Mouse (Mus musculus): ENCODE measurements at regions not wholly inside any gene's neighbourhood (a gene's known extent, or its start where the extent isn't known, plus 50 kb on each side); places are given as distances from the start of the nearest gene placed in this dataset.
A peak's percentile ranks its signal among the peaks of the same experiment; 100 is the strongest.

DNA sequence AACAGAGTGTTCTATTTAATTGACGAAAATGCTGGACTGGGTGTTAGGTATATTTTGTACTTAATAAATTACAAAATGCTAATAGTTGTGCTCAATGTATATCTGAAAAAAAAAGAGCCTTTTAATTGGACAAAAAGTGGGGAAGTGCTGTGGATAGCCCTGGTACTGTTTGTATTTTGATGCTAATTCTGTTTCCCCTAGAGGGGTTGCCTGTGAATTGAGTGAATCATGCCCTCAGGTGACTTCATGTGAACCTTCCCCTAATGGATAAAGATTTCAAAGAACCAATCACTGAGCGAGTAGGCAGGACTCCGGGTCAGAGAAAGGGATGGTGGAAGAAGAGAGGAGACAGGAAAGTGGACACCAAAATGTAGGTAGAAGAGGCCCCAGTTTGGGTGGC, 59.7 kb upstream of the Cp start:
- 79% methylated on average over 3 of the region's 3 CpGs for WGBS
- ATAC-seq = no peak
- DNase-seq (ENCODE audit: low spot score) = no peak
- H3K9ac ChIP-seq (ENCODE audit: low read length) = no peak overlapping the region
- no peak overlapping the region for H3K4me3 ChIP-seq (ENCODE audit: low read depth, low read length)
- H3K4me1 ChIP-seq (ENCODE audit: control insufficient read depth, insufficient read depth, low read length) = peaks cover 14% of the 10 kb centered on the region
- no peaks in the 10 kb centered on the region; the same call in 1 of the 2 replicates for H3K36me3 ChIP-seq (ENCODE audit: control insufficient read depth, insufficient read depth, low read length)
- H3K27me3 ChIP-seq (replicated peaks; ENCODE audit: control insufficient read depth, insufficient read depth, low read length) = no peaks in the 10 kb centered on the region
- H3K4me2 ChIP-seq (ENCODE audit: low read length) = peak overlapping the region; percentile 86; the same call in 1 of the 2 replicates
- H3K9me3 ChIP-seq (replicated peaks; ENCODE audit: control insufficient read depth, low read length) = no peaks in the 10 kb centered on the region
- H3K27ac ChIP-seq (ENCODE audit: low read depth, low read length) = no peak overlapping the region

DNA sequence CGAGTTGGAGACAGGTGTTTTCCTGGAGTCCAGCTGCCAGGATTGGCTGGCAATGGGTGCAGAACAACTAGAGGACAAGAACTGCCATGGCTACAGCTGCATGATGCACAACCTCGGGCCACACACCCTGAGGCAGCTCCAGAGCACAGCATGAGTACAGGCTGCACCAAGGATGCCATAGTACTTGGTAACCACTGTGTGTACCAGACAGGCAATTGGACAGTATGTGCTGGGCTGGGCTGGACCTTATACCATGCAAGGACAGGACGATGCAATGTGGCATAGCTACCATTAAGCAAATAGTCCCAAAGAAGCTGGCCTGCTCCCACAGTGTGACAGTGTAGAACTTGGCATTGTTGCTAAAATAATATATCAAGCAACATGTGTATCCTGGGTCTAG, 54.6 kb upstream of the Cp start:
- Histone ChIP-seq H3K4me2 (ENCODE audit: low read length) (no peak overlapping the region), H3K27ac (ENCODE audit: low read depth, low read length) (no peak overlapping the region), H3K9ac (ENCODE audit: low read length) (no peak overlapping the region), H3K4me3 (ENCODE audit: low read depth, low read length) (no peak overlapping the region), H3K4me1 (ENCODE audit: control insufficient read depth, insufficient read depth, low read length) (peaks cover 2% of the 10 kb centered on the region; the same call in 1 of the 2 replicates), H3K27me3 (replicated peaks; ENCODE audit: control insufficient read depth, insufficient read depth, low read length) (no peaks in the 10 kb centered on the region), H3K36me3 (ENCODE audit: control insufficient read depth, insufficient read depth, low read length) (no peaks in the 10 kb centered on the region; the same call in 1 of the 2 replicates), H3K9me3 (replicated peaks; ENCODE audit: control insufficient read depth, low read length) (no peaks in the 10 kb centered on the region)
- ATAC-seq = no peak
- no peak for DNase-seq (ENCODE audit: low spot score)
- 90% methylated on average over 3 of the region's 3 CpGs for WGBS

DNA sequence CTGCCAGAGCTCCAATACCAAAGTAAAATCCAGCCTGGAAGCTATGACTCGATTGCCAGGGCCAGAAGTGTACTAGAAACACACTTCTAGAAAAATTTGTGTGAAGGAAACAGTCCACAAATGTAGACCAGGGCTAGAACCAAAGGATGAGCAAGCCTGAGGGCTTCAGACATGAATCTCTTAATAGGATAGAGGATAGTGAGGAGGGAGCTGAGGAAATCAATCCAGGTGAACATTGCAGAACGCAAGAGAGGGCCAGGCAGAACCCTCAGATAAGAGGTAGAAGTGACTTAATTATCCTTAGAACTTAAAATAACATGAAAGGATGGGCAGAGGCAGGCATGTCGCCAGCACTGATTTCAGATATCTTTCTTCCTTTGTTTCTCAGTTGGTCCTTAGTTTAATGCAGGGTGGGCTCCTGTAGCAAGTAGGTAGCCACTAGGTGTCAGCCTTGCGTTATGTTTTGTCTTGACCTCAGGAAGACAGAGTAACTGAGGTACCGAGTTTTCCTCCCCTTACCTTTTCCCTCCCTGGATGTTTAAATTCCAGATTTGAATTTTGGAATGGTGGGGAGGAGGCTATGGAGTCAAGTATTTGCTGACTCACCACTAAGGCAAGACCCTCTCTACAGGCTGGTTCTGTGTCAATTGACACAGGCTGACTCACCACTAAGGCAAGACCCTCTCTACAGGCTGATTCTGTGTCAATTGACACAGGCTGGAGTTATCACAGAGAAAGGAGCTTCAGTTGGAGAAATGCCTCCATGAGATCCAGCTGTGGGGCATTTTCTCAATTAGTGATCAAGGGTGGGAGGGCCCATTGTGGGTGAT, 52.2 kb upstream of the Cp start:
- WGBS = 26% methylated on average over 5 of the region's 5 CpGs
- Histone ChIP-seq H3K9me3 (replicated peaks; ENCODE audit: control insufficient read depth, low read length) (no peaks in the 10 kb centered on the region), H3K9ac (ENCODE audit: low read length) (no peak overlapping the region), H3K36me3 (ENCODE audit: control insufficient read depth, insufficient read depth, low read length) (no peaks in the 10 kb centered on the region), H3K27me3 (replicated peaks; ENCODE audit: control insufficient read depth, insufficient read depth, low read length) (no peaks in the 10 kb centered on the region), H3K4me1 (ENCODE audit: control insufficient read depth, insufficient read depth, low read length) (no peaks in the 10 kb centered on the region), H3K4me2 (ENCODE audit: low read length) (no peak overlapping the region), H3K27ac (ENCODE audit: low read depth, low read length) (no peak overlapping the region), H3K4me3 (ENCODE audit: low read depth, low read length) (no peak overlapping the region)
- DNase-seq (ENCODE audit: low spot score) = peak; percentile 79
- ATAC-seq = peak; percentile 92
